Mouse (Mus musculus): Measurements from ENCODE around the gene Gm10974.

DNA sequence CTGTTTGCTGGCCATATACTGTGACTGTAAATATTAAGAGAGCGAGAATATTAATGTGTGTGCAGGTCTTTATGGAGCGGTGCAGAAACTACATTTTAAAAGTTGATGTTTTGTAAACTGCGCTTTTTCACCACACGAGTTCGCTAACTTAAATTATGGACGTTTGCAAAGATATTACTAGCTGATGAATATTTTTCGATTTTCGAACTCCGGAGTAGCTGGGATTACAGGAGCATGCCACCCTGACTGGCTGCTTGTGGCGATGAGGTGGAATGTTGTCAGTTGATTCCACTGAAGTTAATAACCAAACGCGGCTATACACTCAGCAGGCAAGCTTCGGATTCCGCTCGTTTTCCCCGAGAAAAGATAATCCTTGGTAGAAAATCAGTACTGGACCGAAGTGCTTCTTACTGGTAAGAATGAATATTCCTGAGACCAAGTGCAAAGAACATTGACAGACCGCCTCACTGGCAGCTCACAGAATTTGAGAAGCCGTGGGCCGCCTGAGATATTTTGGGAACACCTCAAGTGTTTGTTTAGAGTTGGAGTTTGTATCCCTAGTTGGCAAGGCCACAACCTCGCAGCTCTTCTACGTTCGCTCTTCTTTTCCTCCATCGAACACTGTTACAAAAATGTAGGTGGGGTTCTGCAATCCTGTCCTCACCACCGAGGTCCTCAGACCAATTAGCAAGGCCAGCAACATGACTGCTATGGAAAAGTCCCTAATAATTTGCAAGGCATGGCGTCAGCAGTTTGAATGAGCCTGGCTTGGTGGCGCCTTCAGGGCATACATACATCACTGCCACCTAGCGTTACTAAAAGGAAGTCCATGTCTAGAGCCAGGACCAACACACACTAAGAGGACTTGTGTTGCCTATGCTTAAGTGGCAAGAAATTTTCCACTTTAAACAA is 23.2 kb downstream of the Gm10974 start:
- TF ChIP-seq POLR2AphosphoS2 (IDR thresholded peaks at IDR 0.05; ENCODE audit: low read length) (no peak), POLR2A (IDR thresholded peaks at IDR 0.05; ENCODE audit: control insufficient read depth in 1 of 2, insufficient read depth in 1 of 2, low read depth in 1 of 2, low read length in 2 of 2, poor library complexity in 1 of 2) (no peak), RCOR1 (IDR thresholded peaks at IDR 0.05; ENCODE audit: low read depth, low read length) (no peak), TCF12 (IDR thresholded peaks at IDR 0.05; ENCODE audit: low read depth, low read length) (0 out of 2 replicates have a peak, but pooled peaks have one; percentile 5), ZKSCAN1 (IDR thresholded peaks at IDR 0.05; ENCODE audit: low read depth, low read length) (no peak), NELFE (IDR thresholded peaks at IDR 0.05; ENCODE audit: low read depth, low read length) (no peak), CTCF (IDR thresholded peaks at IDR 0.05 in 2 of 3, conservative IDR thresholded peaks at IDR 0.05 in 1 of 3; ENCODE audit: control insufficient read depth in 1 of 3, insufficient read depth in 1 of 3, low read depth in 2 of 3, low read length in 3 of 3, poor library complexity in 1 of 3, severe bottlenecking in 1 of 3) (peak; percentile 68 to 73 (median 70)), BHLHE40 (IDR thresholded peaks at IDR 0.05; ENCODE audit: borderline replicate concordance, low read depth, low read length) (no peak)

All from MEL (cell line).